Mouse (Mus musculus): ENCODE data around the gene Ssr2.

DNA sequence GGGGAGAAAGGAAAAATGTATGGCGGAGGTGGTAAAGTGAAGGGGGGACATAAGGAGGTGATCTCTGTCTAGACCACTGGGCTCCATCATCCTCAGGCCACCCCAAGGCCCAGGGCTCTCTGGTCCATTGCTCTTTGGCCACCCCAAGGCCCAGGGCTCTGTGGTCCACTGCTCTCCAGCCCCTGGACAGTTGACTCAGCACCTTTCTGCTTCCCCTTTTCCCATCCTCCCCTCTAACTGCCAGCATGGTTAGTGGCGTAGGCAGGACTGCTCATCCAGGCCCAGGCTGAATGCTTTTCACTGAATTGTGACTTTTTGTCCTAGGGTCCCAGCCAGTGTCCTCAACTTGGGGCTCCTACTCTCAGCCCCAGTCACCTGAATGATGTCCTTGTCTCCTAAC, 51.9 kb downstream of the Ssr2 start:
- TF ChIP-seq TCF3 (IDR thresholded peaks at IDR 0.05; ENCODE audit: insufficient read length, low read depth) = no peak
- peak; percentile 36 for TF ChIP-seq POLR2A (IDR thresholded peaks at IDR 0.05; ENCODE audit: insufficient read length, low read depth)
- peak; percentile 58 for TF ChIP-seq POLR2AphosphoS2 (IDR thresholded peaks at IDR 0.05; ENCODE audit: insufficient read length, low read depth)
- no peak for TF ChIP-seq MYOG (IDR thresholded peaks at IDR 0.05; ENCODE audit: control insufficient read depth in 1 of 3, insufficient read depth in 1 of 3, insufficient read length in 2 of 3, low read depth in 2 of 3)
- no peak for TF ChIP-seq E2F4 (IDR thresholded peaks at IDR 0.05; ENCODE audit: insufficient read depth)
- TF ChIP-seq MAX (IDR thresholded peaks at IDR 0.05; ENCODE audit: low read depth) = no peak
- TF ChIP-seq USF1 (IDR thresholded peaks at IDR 0.05; ENCODE audit: low read depth) = no peak
- TF ChIP-seq SRF (IDR thresholded peaks at IDR 0.05; ENCODE audit: control insufficient read depth, insufficient read length, low read depth) = no peak
- TF ChIP-seq TCF12 (IDR thresholded peaks at IDR 0.05; ENCODE audit: insufficient read depth, poor library complexity, severe bottlenecking) = no peak
- TF ChIP-seq CEBPB (IDR thresholded peaks at IDR 0.05; ENCODE audit: insufficient read depth, poor library complexity, severe bottlenecking) = no peak
- TF ChIP-seq MYOD1 (IDR thresholded peaks at IDR 0.05; ENCODE audit: control insufficient read depth in 1 of 3, insufficient read length in 2 of 3, low read depth in 2 of 3) = no peak
- no peak for TF ChIP-seq REST (IDR thresholded peaks at IDR 0.05; ENCODE audit: insufficient read depth, insufficient read length)
